Comparison of ENCODE assay signal across 18 mouse cellular contexts in genomic region chr12:113484971-113485485, GRCm38 (mm10). TPM values are rescaled to one million over a fixed set of nuclear protein-coding genes. Genes with fewer than 3 reads are reported as not detected.
DNase-seq lines count a peak whose midpoint lies in the region; ATAC-seq and TF ChIP-seq lines count a peak whose summit lies in the region.
"Had no signal": no experiment of that assay in that cellular context is flagged by ENCODE, and none has a peak within 500 bp of the region (broad histone marks: within the 10 kb centered on the region; RNA-seq: fewer than 3 reads in every experiment).

No protein-coding gene starts in this region.

- no peak overlapping the region for H3K4me2 ChIP-seq in liver, embryonic 12.5 days
- no peak overlapping the region for H3K4me2 ChIP-seq in midbrain, postnatal 0 days (ENCODE audit: low read depth, low read length, poor library complexity, severe bottlenecking)
- H3K4me2 ChIP-seq: limb, embryonic 12.5 days; neural tube, embryonic 13.5 days had no signal

- no peak for ATAC-seq in liver, embryonic 12.5 days
- no peak for ATAC-seq in midbrain, postnatal 0 days (ENCODE audit: low FRiP score)

- DNase-seq in adrenal gland, adult 2 months = peak; percentile 5
- DNase-seq in adrenal gland, adult 18-20 months (ENCODE audit: low spot score in 2 of 2) = no peak
- peak; percentile 9 for DNase-seq in liver, adult 2 months (ENCODE audit: extremely low read depth, low read depth, low spot score)
- peak; percentile 32 for DNase-seq in T-cell, adult 2 months (ENCODE audit: low spot score)
- peak; percentile 51 for DNase-seq in splenic B cell, adult 2 months (ENCODE audit: low read depth, low spot score)
- DNase-seq in gastrocnemius, postnatal 4 days (ENCODE audit: low spot score in 2 of 2) = no peak
- DNase-seq in midbrain, postnatal 0 days (ENCODE audit: low spot score) = no peak
- DNase-seq: adrenal gland, adult 8-10 months; cerebellum, postnatal 36 days; gastrocnemius, postnatal 10 days; spleen, adult 18-20 months had no signal

- no peak overlapping the region for H3K27ac ChIP-seq in liver, adult 2 months (replicated peaks; ENCODE audit: insufficient read depth, low read depth, low read length)
- H3K27ac ChIP-seq in liver, embryonic 12.5 days = no peak overlapping the region
- no peak overlapping the region for H3K27ac ChIP-seq in midbrain, postnatal 0 days (ENCODE audit: low read depth, low read length)
- H3K27ac ChIP-seq: forebrain, embryonic 10.5 days; limb, embryonic 12.5 days; neural tube, embryonic 13.5 days had no signal

- H3K4me3 ChIP-seq in liver, adult 2 months (ENCODE audit: insufficient read depth, low read depth, low read length) = no peak overlapping the region
- H3K4me3 ChIP-seq in liver, embryonic 12.5 days = no peak overlapping the region
- no peak overlapping the region for H3K4me3 ChIP-seq in midbrain, postnatal 0 days (ENCODE audit: low read depth, low read length)
- H3K4me3 ChIP-seq: forebrain, embryonic 10.5 days; limb, embryonic 12.5 days; megakaryocyte, embryonic 14.5 days; neural tube, embryonic 13.5 days had no signal

- no peaks in the 10 kb centered on the region for H3K27me3 ChIP-seq in liver, adult 2 months (ENCODE audit: control insufficient read depth, insufficient read depth, low read length)
- H3K27me3 ChIP-seq in liver, embryonic 12.5 days (replicated peaks) = no peaks in the 10 kb centered on the region
- no peaks in the 10 kb centered on the region for H3K27me3 ChIP-seq in splenic B cell, adult 2 months (ENCODE audit: control insufficient read depth, insufficient read depth, low read length, poor library complexity, severe bottlenecking)
- H3K27me3 ChIP-seq in midbrain, postnatal 0 days (ENCODE audit: insufficient read depth, low read length) = no peaks in the 10 kb centered on the region
- H3K27me3 ChIP-seq: limb, embryonic 12.5 days; megakaryocyte, embryonic 14.5 days; neural tube, embryonic 13.5 days had no signal

- H3K36me3 ChIP-seq in liver, adult 2 months (ENCODE audit: control insufficient read depth, insufficient read depth, low read length) = no peaks in the 10 kb centered on the region
- no peaks in the 10 kb centered on the region for H3K36me3 ChIP-seq in liver, embryonic 12.5 days
- H3K36me3 ChIP-seq in splenic B cell, adult 2 months (ENCODE audit: control insufficient read depth, insufficient read depth, low read length, poor library complexity, severe bottlenecking) = no peaks in the 10 kb centered on the region
- no peaks in the 10 kb centered on the region for H3K36me3 ChIP-seq in midbrain, postnatal 0 days (ENCODE audit: insufficient read depth, low read length)
- H3K36me3 ChIP-seq: forebrain, embryonic 10.5 days; limb, embryonic 12.5 days; neural tube, embryonic 13.5 days had no signal

- no peaks in the 10 kb centered on the region for H3K79me2 ChIP-seq in liver, adult 2 months (ENCODE audit: control insufficient read depth, insufficient read depth, low read length)

- TF ChIP-seq CTCF in liver, adult 2 months (IDR thresholded peaks at IDR 0.05; ENCODE audit: low read depth, low read length) = peak; percentile 16; the same call in 1 of the 2 replicates
- no peak for TF ChIP-seq CTCF in midbrain, postnatal 0 days (IDR thresholded peaks at IDR 0.05)

- H3K4me1 ChIP-seq in liver, adult 2 months (ENCODE audit: control insufficient read depth, insufficient read depth, low read length) = no peaks in the 10 kb centered on the region
- no peaks in the 10 kb centered on the region for H3K4me1 ChIP-seq in liver, embryonic 12.5 days
- H3K4me1 ChIP-seq in midbrain, postnatal 0 days (ENCODE audit: insufficient read depth, low read length) = no peaks in the 10 kb centered on the region
- H3K4me1 ChIP-seq: forebrain, embryonic 10.5 days; limb, embryonic 12.5 days; megakaryocyte, embryonic 14.5 days; neural tube, embryonic 13.5 days had no signal

- no peak overlapping the region for H3K9ac ChIP-seq in liver, adult 2 months (ENCODE audit: low read depth, low read length)
- no peak overlapping the region for H3K9ac ChIP-seq in liver, embryonic 12.5 days
- H3K9ac ChIP-seq in midbrain, postnatal 0 days (replicated peaks; ENCODE audit: low read length, poor library complexity, severe bottlenecking) = no peak overlapping the region
- H3K9ac ChIP-seq: limb, embryonic 12.5 days; neural tube, embryonic 13.5 days had no signal

- no peak for TF ChIP-seq POLR2A in liver, adult 2 months (IDR thresholded peaks at IDR 0.05; ENCODE audit: extremely low read depth, insufficient read depth, low read length)

- 24% methylated on average over 2 of the region's 2 CpGs for WGBS in liver, adult 2 months
- 21% methylated on average over 2 of the region's 2 CpGs for WGBS in liver, embryonic 12.5 days (ENCODE audit: insufficient replicate concordance)
- WGBS in midbrain, postnatal 0 days = 34% methylated on average over 2 of the region's 2 CpGs

- H3K9me3 ChIP-seq in liver, embryonic 12.5 days (replicated peaks) = no peaks in the 10 kb centered on the region
- H3K9me3 ChIP-seq in midbrain, postnatal 0 days (ENCODE audit: low read length) = peaks cover 23% of the 10 kb centered on the region; the same call in 1 of the 2 replicates
- H3K9me3 ChIP-seq: megakaryocyte, embryonic 14.5 days had no signal

RNA-seq across cellular contexts. Expression of gene Adam6b, which starts 4.3 kb away (rescaled TPM):
- total RNA-seq in adrenal gland, adult 2 months (2021) = not detected
- polyA plus RNA-seq in adrenal gland, adult 2 months (2012; rRNA removed) = not detected in 2 replicates
- total RNA-seq in adrenal gland, adult 18-20 months (2021) = not detected
- total RNA-seq in liver, adult 2 months (2014; rRNA removed) = not detected in 2 replicates
- polyA plus RNA-seq in liver, adult 2 months (2012; rRNA removed) = not detected in 2 replicates
- not detected in 2 replicates for polyA plus RNA-seq in liver, embryonic 12.5 days (2016; fragmentation: Nextera tagmentation; extraction: Ambion mirVana)
- total RNA-seq in gastrocnemius, postnatal 4 days (2021) = not detected
- not detected in 2 replicates for total RNA-seq in midbrain, postnatal 0 days (2014; rRNA removed)
- polyA plus RNA-seq in midbrain, postnatal 0 days (2015; fragmentation: Nextera tagmentation; extraction: Ambion mirVana) = not detected in 2 replicates
- total RNA-seq: gastrocnemius, postnatal 10 days had no signal
- polyA plus RNA-seq: forebrain, embryonic 10.5 days; hindbrain, embryonic 11.5 days; limb, embryonic 12.5 days; neural tube, embryonic 13.5 days; urinary bladder, adult 2 months had no signal

RNA-seq across cellular contexts. Expression of gene Adam6a, which starts 58.7 kb away (rescaled TPM):
- total RNA-seq in adrenal gland, adult 2 months (2021) = not detected
- polyA plus RNA-seq in adrenal gland, adult 2 months (2012; rRNA removed) = not detected in 2 replicates
- not detected for total RNA-seq in adrenal gland, adult 18-20 months (2021)
- total RNA-seq in liver, adult 2 months (2014; rRNA removed) = not detected in 2 replicates
- polyA plus RNA-seq in liver, adult 2 months (2012; rRNA removed) = not detected in 2 replicates
- not detected in 2 replicates for polyA plus RNA-seq in liver, embryonic 12.5 days (2016; fragmentation: Nextera tagmentation; extraction: Ambion mirVana)
- not detected for total RNA-seq in gastrocnemius, postnatal 4 days (2021)
- total RNA-seq in midbrain, postnatal 0 days (2014; rRNA removed) = not detected in 2 replicates
- not detected in 2 replicates for polyA plus RNA-seq in midbrain, postnatal 0 days (2015; fragmentation: Nextera tagmentation; extraction: Ambion mirVana)
- total RNA-seq: adrenal gland, adult 8-10 months; gastrocnemius, postnatal 10 days had no signal
- polyA plus RNA-seq: forebrain, embryonic 10.5 days; hindbrain, embryonic 11.5 days; limb, embryonic 12.5 days; neural tube, embryonic 13.5 days; urinary bladder, adult 2 months had no signal

Comparison
In these comparisons a context has a peak if more than half of its experiments do, and no peak if none do; other contexts are left out.
1. DNase-seq: peak in adrenal gland, adult 2 months (single experiment), liver, adult 2 months (single experiment), T-cell, adult 2 months (single experiment) and splenic B cell, adult 2 months (single experiment); none in adrenal gland, adult 18-20 months (0 of 2), gastrocnemius, postnatal 4 days (0 of 2) and midbrain, postnatal 0 days (single experiment).